Mouse (Mus musculus): ENCODE results near the gene Ston2. TPM values are rescaled to one million over a fixed set of nuclear protein-coding genes. Genes with fewer than 3 reads are reported as not detected.

The Ston2 gene
- polyA plus RNA-seq, 1 experiment, result 11.3 TPM

- Histone ChIP-seq H3K4me1 (ENCODE audit: control insufficient read depth, insufficient read depth, low read length) (no peaks in the 10 kb centered on the region), H3K4me3 (ENCODE audit: insufficient read depth, low read length) (no peak overlapping the region), H3K27ac (ENCODE audit: insufficient read depth, low read length) (no peak overlapping the region)
- no peak for TF ChIP-seq CTCF (IDR thresholded peaks at IDR 0.05; ENCODE audit: extremely low read depth, insufficient read depth, low read length)
- no peak for TF ChIP-seq POLR2A (IDR thresholded peaks at IDR 0.05; ENCODE audit: extremely low read depth, insufficient read depth, low read length)
Measured at GRCm38 (mm10) chr12:91776342-91776741, 11.8 kb downstream of the Ston2 start.

DNA sequence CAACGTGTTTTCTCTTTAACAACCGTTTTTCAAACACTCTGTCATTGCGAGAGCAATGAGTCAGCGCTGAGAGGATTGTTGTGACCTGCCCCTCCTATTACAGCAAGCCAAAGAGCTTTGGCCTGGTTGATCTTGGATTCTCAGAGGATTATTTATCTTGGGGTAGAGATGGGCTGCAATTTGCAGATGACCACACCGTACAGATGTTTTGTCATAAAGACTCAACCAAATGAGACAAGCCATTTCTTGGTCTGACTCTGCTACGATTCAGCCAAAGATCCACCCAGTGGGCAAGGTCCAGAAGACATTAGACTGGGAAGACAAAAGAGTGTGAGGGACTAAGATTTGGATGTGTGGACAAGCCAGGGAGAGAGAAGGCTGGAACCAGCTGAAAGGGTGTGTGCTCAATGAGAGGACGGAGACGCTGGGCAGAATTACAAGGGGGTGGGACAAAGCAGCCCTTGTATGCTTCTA is 13.3 kb downstream of the Ston2 start:
- TF ChIP-seq POLR2A (IDR thresholded peaks at IDR 0.05; ENCODE audit: extremely low read depth, insufficient read depth, low read length), result no peak
- TF ChIP-seq CTCF (IDR thresholded peaks at IDR 0.05; ENCODE audit: extremely low read depth, insufficient read depth, low read length), result no peak
- peak overlapping the region; percentile 70 for H3K27ac ChIP-seq (ENCODE audit: insufficient read depth, low read length)
- no peaks in the 10 kb centered on the region for H3K4me1 ChIP-seq (ENCODE audit: control insufficient read depth, insufficient read depth, low read length)
- H3K4me3 ChIP-seq (ENCODE audit: insufficient read depth, low read length), result no peak overlapping the region

GRCm38 (mm10) chr12:91768871-91769270 is 19.3 kb downstream of the Ston2 start:
- Histone ChIP-seq H3K4me1 (ENCODE audit: control insufficient read depth, insufficient read depth, low read length) (peaks cover 4% of the 10 kb centered on the region), H3K4me3 (ENCODE audit: insufficient read depth, low read length) (no peak overlapping the region), H3K27ac (ENCODE audit: insufficient read depth, low read length) (no peak overlapping the region)
- TF ChIP-seq CTCF (IDR thresholded peaks at IDR 0.05; ENCODE audit: extremely low read depth, insufficient read depth, low read length) (no peak), POLR2A (IDR thresholded peaks at IDR 0.05; ENCODE audit: extremely low read depth, insufficient read depth, low read length) (no peak)

GRCm38 (mm10) chr12:91768176-91768575 is 20.0 kb downstream of the Ston2 start:
- TF ChIP-seq POLR2A (IDR thresholded peaks at IDR 0.05; ENCODE audit: extremely low read depth, insufficient read depth, low read length), result no peak
- no peak for TF ChIP-seq CTCF (IDR thresholded peaks at IDR 0.05; ENCODE audit: extremely low read depth, insufficient read depth, low read length)
- Histone ChIP-seq H3K27ac (ENCODE audit: insufficient read depth, low read length) (no peak overlapping the region), H3K4me1 (ENCODE audit: control insufficient read depth, insufficient read depth, low read length) (peaks cover 4% of the 10 kb centered on the region), H3K4me3 (ENCODE audit: insufficient read depth, low read length) (no peak overlapping the region)

DNA sequence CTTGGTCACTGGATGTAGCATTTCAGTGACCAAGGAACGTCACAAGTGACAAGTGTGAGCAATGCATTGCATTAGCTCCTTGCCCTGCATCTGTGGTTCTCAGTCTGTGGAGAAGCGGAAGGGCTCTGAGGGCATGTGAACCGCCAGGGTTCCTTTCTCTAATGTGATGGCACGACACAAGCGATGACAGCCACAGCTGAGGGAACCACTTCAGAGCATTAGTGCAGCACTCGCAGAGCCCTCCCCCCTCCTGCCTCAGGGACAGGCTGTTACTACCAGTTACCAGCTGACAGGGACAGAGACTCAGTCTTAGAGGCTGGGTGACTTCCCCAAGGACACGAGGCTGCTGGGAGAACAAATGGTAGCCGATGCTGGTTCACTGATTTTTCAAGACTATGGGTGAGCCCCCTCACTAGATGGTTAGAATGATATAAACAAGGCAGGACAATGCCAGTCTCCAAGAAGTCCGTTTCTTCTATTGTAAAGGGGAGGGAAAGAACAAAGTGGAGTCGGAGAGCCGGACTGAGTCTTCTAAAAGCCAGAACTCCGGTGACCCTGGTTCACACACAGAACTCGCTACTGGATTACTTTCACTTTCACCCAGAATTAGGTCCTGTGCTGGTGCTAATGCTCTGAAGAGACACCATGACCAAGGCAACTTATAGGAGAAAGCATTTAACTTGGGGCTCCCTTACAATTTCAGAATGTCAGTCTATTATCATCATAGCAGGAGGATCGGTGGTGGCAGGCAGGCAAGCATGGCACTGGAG is 21.7 kb downstream of the Ston2 start:
- TF ChIP-seq POLR2A (IDR thresholded peaks at IDR 0.05; ENCODE audit: extremely low read depth, insufficient read depth, low read length) (no peak), CTCF (IDR thresholded peaks at IDR 0.05; ENCODE audit: extremely low read depth, insufficient read depth, low read length) (no peak)
- Histone ChIP-seq H3K4me3 (ENCODE audit: insufficient read depth, low read length) (no peak overlapping the region), H3K4me1 (ENCODE audit: control insufficient read depth, insufficient read depth, low read length) (peaks cover 4% of the 10 kb centered on the region), H3K27ac (ENCODE audit: insufficient read depth, low read length) (peak overlapping the region; percentile 62; the same call in 1 of the 2 replicates)

- peaks cover 4% of the 10 kb centered on the region for H3K4me1 ChIP-seq (ENCODE audit: control insufficient read depth, insufficient read depth, low read length)
- H3K27ac ChIP-seq (ENCODE audit: insufficient read depth, low read length), result peak overlapping the region; percentile 48; the same call in 1 of the 2 replicates
- no peak for TF ChIP-seq CTCF (IDR thresholded peaks at IDR 0.05; ENCODE audit: extremely low read depth, insufficient read depth, low read length)
- no peak for TF ChIP-seq POLR2A (IDR thresholded peaks at IDR 0.05; ENCODE audit: extremely low read depth, insufficient read depth, low read length)
- H3K4me3 ChIP-seq (ENCODE audit: insufficient read depth, low read length), result no peak overlapping the region
Measured at GRCm38 (mm10) chr12:91765504-91765903, 22.7 kb downstream of the Ston2 start.

GRCm38 (mm10) chr12:91765054-91765453 is 23.1 kb downstream of the Ston2 start:
- TF ChIP-seq CTCF (IDR thresholded peaks at IDR 0.05; ENCODE audit: extremely low read depth, insufficient read depth, low read length) (no peak), POLR2A (IDR thresholded peaks at IDR 0.05; ENCODE audit: extremely low read depth, insufficient read depth, low read length) (no peak)
- Histone ChIP-seq H3K27ac (ENCODE audit: insufficient read depth, low read length) (no peak overlapping the region), H3K4me1 (ENCODE audit: control insufficient read depth, insufficient read depth, low read length) (peaks cover 4% of the 10 kb centered on the region), H3K4me3 (ENCODE audit: insufficient read depth, low read length) (no peak overlapping the region)

- no peak for TF ChIP-seq CTCF (IDR thresholded peaks at IDR 0.05; ENCODE audit: extremely low read depth, insufficient read depth, low read length)
- TF ChIP-seq POLR2A (IDR thresholded peaks at IDR 0.05; ENCODE audit: extremely low read depth, insufficient read depth, low read length), result no peak
- no peak overlapping the region for H3K4me3 ChIP-seq (ENCODE audit: insufficient read depth, low read length)
- peak overlapping the region; percentile 8; the same call in 1 of the 2 replicates for H3K27ac ChIP-seq (ENCODE audit: insufficient read depth, low read length)
Measured at GRCm38 (mm10) chr12:91764471-91764870, 23.7 kb downstream of the Ston2 start.

DNA sequence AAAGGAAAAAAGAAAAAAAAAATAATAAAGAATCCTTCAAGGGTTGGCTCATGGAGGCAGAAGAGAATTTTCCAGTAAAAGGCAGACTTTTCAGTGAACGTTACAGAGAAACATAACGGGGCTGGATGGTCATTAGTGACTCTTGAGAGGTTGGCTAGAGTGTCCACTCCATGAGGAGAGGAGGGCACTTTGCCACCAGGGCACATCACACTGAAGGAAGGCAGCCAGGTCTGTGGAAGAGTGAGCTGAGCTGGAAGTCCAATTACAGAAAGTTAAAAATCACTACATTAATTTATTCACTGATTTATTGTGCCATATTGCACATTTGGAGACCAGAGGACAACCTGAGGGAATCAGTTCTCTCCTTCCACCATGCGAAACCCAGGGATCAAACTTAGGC is 28.4 kb downstream of the Ston2 start:
- peaks cover 3% of the 10 kb centered on the region; the same call in 1 of the 2 replicates for H3K4me1 ChIP-seq (ENCODE audit: control insufficient read depth, insufficient read depth, low read length)
- TF ChIP-seq CTCF (IDR thresholded peaks at IDR 0.05; ENCODE audit: extremely low read depth, insufficient read depth, low read length) (no peak), POLR2A (IDR thresholded peaks at IDR 0.05; ENCODE audit: extremely low read depth, insufficient read depth, low read length) (no peak)
- H3K27ac ChIP-seq (ENCODE audit: insufficient read depth, low read length), result no peak overlapping the region
- no peak overlapping the region for H3K4me3 ChIP-seq (ENCODE audit: insufficient read depth, low read length)

More at GRCm38 (mm10) chr12:91764471-91764870, 23.7 kb downstream of the Ston2 start:
- H3K4me1 ChIP-seq (ENCODE audit: control insufficient read depth, insufficient read depth, low read length), result peaks cover 4% of the 10 kb centered on the region

Measured in cortical plate, adult 2 months (tissue).